Mouse (Mus musculus) heart, postnatal 0 days (tissue): ENCODE data around the gene Khdc4. TPM values are rescaled to one million over a fixed set of nuclear protein-coding genes. Genes with fewer than 3 reads are reported as not detected.

Experiments used
- ATAC-seq: fragments of 200-750 bp; cut with Nextera tagmentation; 2 replicates; pipeline ENCODE4 v1.8.0; 2017; ENCODE audit warnings: low read depth, moderate number of reproducible peaks, moderate library complexity; ENCODE audit not compliant: insufficient read depth
- DNase-seq: peaks from one replicate; pipeline ENCODE4 v3.0.0-alpha.2; 2016; ENCODE audit warnings: low spot score
- H3K27ac ChIP-seq: fragments of 300-500 bp; sonication (generic); 2 replicates; pipeline ENCODE4 v1.5.1; 2014; ENCODE audit warnings: low read depth, mild to moderate bottlenecking
- H3K27me3 ChIP-seq: fragments of 300-500 bp; sonication (generic); 2 replicates; pipeline ENCODE4 v1.6.1; 2014; ENCODE audit warnings: low read length, mixed read lengths; ENCODE audit not compliant: control insufficient read depth, insufficient read depth
- H3K36me3 ChIP-seq: fragments of 300-500 bp; sonication (generic); replicated peaks from 2 replicates; pipeline ENCODE4 v1.6.1; 2014; ENCODE audit warnings: low read length, mixed read lengths; ENCODE audit not compliant: control insufficient read depth, insufficient read depth
- H3K4me1 ChIP-seq: fragments of 300-500 bp; sonication (generic); 2 replicates; pipeline ENCODE4 v1.6.1; 2014; ENCODE audit warnings: antibody characterized with exemption; ENCODE audit not compliant: control insufficient read depth, insufficient read depth
- H3K4me2 ChIP-seq: fragments of 300-500 bp; sonication (generic); 2 replicates; pipeline ENCODE4 v1.6.1; 2014; ENCODE audit warnings: low read depth, mild to moderate bottlenecking, low read length, moderate library complexity
- H3K4me3 ChIP-seq: fragments of 300-500 bp; sonication (generic); 2 replicates; pipeline ENCODE4 v1.5.1; 2014; ENCODE audit warnings: low read depth, low read length
- H3K9ac ChIP-seq: fragments of 300-500 bp; sonication (generic); replicated peaks from 2 replicates; pipeline ENCODE4 v1.6.1; 2014; ENCODE audit warnings: low read depth, low read length, mixed read lengths
- H3K9me3 ChIP-seq: fragments of 300-500 bp; sonication (generic); replicated peaks from 2 replicates; pipeline ENCODE4 v1.6.1; 2016; ENCODE audit warnings: low read length; ENCODE audit not compliant: control insufficient read depth
- CTCF ChIP-seq: IDR thresholded peaks from 2 replicates; pipeline ENCODE4 v1.5.1; 2016; ENCODE audit warnings: antibody characterized with exemption, control low read depth, low read depth
- EP300 ChIP-seq: IDR thresholded peaks from 2 replicates; pipeline ENCODE4 v1.6.1; 2016; ENCODE audit warnings: antibody characterized with exemption, low read depth
- WGBS: fragments of 180-500 bp; shearing (Covaris S2); extraction: QIAGEN DNeasy Blood & Tissue Kit; methylation state at CpG from one replicate; pipeline ENCODE4 v1.1.7; 2014; 5-methylcytosine and 5-hydroxymethylcytosine counted together
- polyA plus RNA-seq: library from polyadenylated mRNA; unstranded; fragments of >200 nt; fragmentation: Nextera tagmentation; extraction: Ambion mirVana; gene quantifications from 2 replicates; pipeline ENCODE4 v1.2.1, GENCODE M21; 2015
- total RNA-seq: library from RNA; depleted of rRNA; stranded (reverse); fragments of >200 nt; gene quantifications from 2 replicates; pipeline ENCODE4 v1.2.3, GENCODE M21; 2014; ENCODE audit warnings: low replicate concordance

Khdc4 gene
- total and polyA plus RNA-seq, 2 experiments from 2014 or later: 44.4 to 102 TPM

- peak overlapping the region; percentile 71 for H3K4me3 ChIP-seq
- peak overlapping the region; percentile 90 for H3K9ac ChIP-seq
- no peaks in the 10 kb centered on the region for H3K9me3 ChIP-seq
- H3K27me3 ChIP-seq: no peaks in the 10 kb centered on the region
- peak; percentile 57 for ATAC-seq
- WGBS: under 1% methylated on average over 45 of the region's 45 CpGs
- peak overlapping the region; percentile 96 for H3K27ac ChIP-seq
- DNase-seq: peak; percentile 57
- H3K4me2 ChIP-seq: peak overlapping the region; percentile 83
- H3K4me1 ChIP-seq: peaks cover 14% of the 10 kb centered on the region
- H3K36me3 ChIP-seq: peaks cover 29% of the 10 kb centered on the region
- TF ChIP-seq CTCF (peak; percentile 4; the same call in 1 of the 2 replicates), EP300 (no peak)
Observed at GRCm38 (mm10) chr3:88685958-88686451, 402 bp downstream of the Khdc4 start.

- 16% methylated on average over 13 of the region's 13 CpGs for WGBS
- Histone ChIP-seq H3K9me3 (no peaks in the 10 kb centered on the region), H3K27ac (peak overlapping the region; percentile 96), H3K9ac (peak overlapping the region; percentile 90), H3K4me1 (peaks cover 14% of the 10 kb centered on the region), H3K36me3 (peaks cover 38% of the 10 kb centered on the region), H3K4me3 (peak overlapping the region; percentile 71), H3K4me2 (peak overlapping the region; percentile 83), H3K27me3 (no peaks in the 10 kb centered on the region)
- TF ChIP-seq EP300 (no peak), CTCF (no peak)
- no peak for DNase-seq
- ATAC-seq: no peak
Observed at GRCm38 (mm10) chr3:88686734-88687611, 1.4 kb downstream of the Khdc4 start.

GRCm38 (mm10) chr3:88689079-88689478, 3.5 kb downstream of the Khdc4 start:
- no peak overlapping the region for H3K4me2 ChIP-seq
- TF ChIP-seq EP300 (no peak), CTCF (no peak)
- peaks cover 57% of the 10 kb centered on the region for H3K36me3 ChIP-seq
- H3K9me3 ChIP-seq: no peaks in the 10 kb centered on the region
- no peak overlapping the region for H3K9ac ChIP-seq
- H3K4me3 ChIP-seq: no peak overlapping the region
- H3K27ac ChIP-seq: no peak overlapping the region
- DNase-seq (no peak), ATAC-seq (no peak)
- 75% methylated on average over 5 of the region's 5 CpGs for WGBS
- no peaks in the 10 kb centered on the region for H3K27me3 ChIP-seq
- peaks cover 14% of the 10 kb centered on the region for H3K4me1 ChIP-seq

- no peak overlapping the region for H3K27ac ChIP-seq
- H3K36me3 ChIP-seq: peaks cover 96% of the 10 kb centered on the region
- H3K4me2 ChIP-seq: no peak overlapping the region
- TF ChIP-seq EP300 (no peak), CTCF (no peak)
- no peaks in the 10 kb centered on the region for H3K27me3 ChIP-seq
- ATAC-seq (no peak), DNase-seq (no peak)
- H3K9me3 ChIP-seq: no peaks in the 10 kb centered on the region
- H3K4me3 ChIP-seq: no peak overlapping the region
- H3K4me1 ChIP-seq: peaks cover 4% of the 10 kb centered on the region; the same call in 1 of the 2 replicates
- no peak overlapping the region for H3K9ac ChIP-seq
Observed at GRCm38 (mm10) chr3:88695545-88695944, 9.9 kb downstream of the Khdc4 start.

- H3K4me1 ChIP-seq: peaks cover 9% of the 10 kb centered on the region; the same call in 1 of the 2 replicates
- no peak overlapping the region for H3K9ac ChIP-seq
- DNase-seq (no peak), ATAC-seq (no peak)
- no peak overlapping the region for H3K4me3 ChIP-seq
- no peaks in the 10 kb centered on the region for H3K27me3 ChIP-seq
- no peaks in the 10 kb centered on the region for H3K9me3 ChIP-seq
- 96% methylated on average over 1 of the region's 1 CpGs for WGBS
- no peak overlapping the region for H3K27ac ChIP-seq
- H3K4me2 ChIP-seq: no peak overlapping the region
- TF ChIP-seq CTCF (no peak), EP300 (no peak)
- peaks cover 87% of the 10 kb centered on the region for H3K36me3 ChIP-seq
Observed at GRCm38 (mm10) chr3:88698051-88698450, 12.4 kb downstream of the Khdc4 start.
